ENCODE assay signal across 21 mouse cellular contexts in the genomic region with DNA sequence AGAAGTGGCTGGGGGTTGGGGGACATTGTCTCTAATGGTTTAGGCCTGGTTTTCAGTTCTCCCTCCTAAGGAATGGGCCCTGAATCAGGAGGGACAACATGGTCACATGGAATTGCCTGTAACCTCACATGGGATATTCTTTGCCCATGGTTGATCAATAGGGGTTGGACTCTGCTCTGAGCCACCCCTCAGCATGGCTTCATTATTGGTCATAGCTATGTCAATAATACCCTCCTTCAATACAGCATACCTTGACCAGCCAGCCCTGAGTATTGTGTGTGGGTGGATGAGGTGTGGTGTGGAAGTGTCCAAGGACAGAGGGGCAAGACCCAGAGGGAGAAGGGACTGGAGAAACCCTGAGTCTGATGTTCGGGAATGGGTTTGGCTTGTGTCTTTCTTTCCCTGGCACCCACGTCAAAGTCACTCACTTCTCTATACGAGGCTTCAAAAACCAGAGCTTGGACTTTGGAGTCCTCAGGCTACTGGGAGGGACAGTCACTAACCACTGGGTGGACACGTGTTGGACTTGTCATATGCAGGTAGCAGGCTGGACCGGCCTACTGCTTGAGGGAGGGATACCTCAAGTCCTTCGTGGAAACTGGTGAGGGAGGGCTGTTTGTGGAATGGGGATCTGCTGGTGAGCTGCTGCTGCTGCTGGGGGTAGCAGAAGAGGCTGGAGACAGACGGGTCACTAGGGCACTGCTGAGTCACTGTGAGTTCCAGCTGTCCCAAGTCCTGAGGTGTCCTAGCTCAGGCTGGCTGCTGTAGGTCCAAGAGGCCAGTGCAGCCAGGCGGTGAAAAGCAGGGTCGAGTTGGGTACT. TPM values are rescaled to one million over a fixed set of nuclear protein-coding genes. Genes with fewer than 3 reads are reported as not detected.
DNase-seq lines count a peak whose midpoint lies in the region; ATAC-seq and TF ChIP-seq lines count a peak whose summit lies in the region.
"Had no signal": no experiment of that assay in that cellular context is flagged by ENCODE, and none has a peak within 500 bp of the region (broad histone marks: within the 10 kb centered on the region; RNA-seq: fewer than 3 reads in every experiment).

No protein-coding gene starts in this region.

- no peak overlapping the region for H3K27ac ChIP-seq in hindbrain, embryonic 11.5 days (ENCODE audit: low read depth, low read length)
- no peak overlapping the region for H3K27ac ChIP-seq in hindbrain, embryonic 12.5 days
- H3K27ac ChIP-seq in MEL (ENCODE audit: control insufficient read depth, low read depth, low read length) = no peak overlapping the region
- H3K27ac ChIP-seq in kidney, adult 2 months (ENCODE audit: insufficient read depth, low read depth, low read length) = no peak overlapping the region
- H3K27ac ChIP-seq in liver, embryonic 13.5 days = no peak overlapping the region
- H3K27ac ChIP-seq: forebrain, embryonic 12.5 days; limb, embryonic 12.5 days; neural tube, embryonic 12.5 days had no signal

- peaks cover 10% of the 10 kb centered on the region for H3K4me1 ChIP-seq in hindbrain, embryonic 11.5 days (replicated peaks; ENCODE audit: control insufficient read depth, insufficient read depth, low read length)
- peaks cover 22% of the 10 kb centered on the region for H3K4me1 ChIP-seq in hindbrain, embryonic 12.5 days
- 0 out of 4 replicates have a peak, but pooled peaks cover 0 to 5% of the 10 kb centered on the region in 2 experiments for H3K4me1 ChIP-seq in MEL (ENCODE audit: control insufficient read depth in 1 of 2, insufficient read depth in 2 of 2, low read length in 2 of 2)
- H3K4me1 ChIP-seq in kidney, adult 2 months (ENCODE audit: control insufficient read depth, insufficient read depth, low read length) = peaks cover 3% of the 10 kb centered on the region; the same call in 1 of the 2 replicates
- peaks cover 24% of the 10 kb centered on the region for H3K4me1 ChIP-seq in liver, embryonic 13.5 days (replicated peaks)

- TF ChIP-seq POLR2A in MEL (IDR thresholded peaks at IDR 0.05; ENCODE audit: control insufficient read depth in 1 of 2, insufficient read depth in 1 of 2, low read depth in 1 of 2, low read length in 2 of 2, poor library complexity in 1 of 2) = no peak
- TF ChIP-seq POLR2A in kidney, adult 2 months (IDR thresholded peaks at IDR 0.05; ENCODE audit: low read depth, low read length) = no peak

- intact Hi-C loops in left cerebral cortex, postnatal 14 days (cut with DNase I) = no loop called here

- H3K79me2 ChIP-seq in MEL (ENCODE audit: control insufficient read depth, insufficient read depth, low read length, poor library complexity) = no peaks in the 10 kb centered on the region

- peaks cover 36% of the 10 kb centered on the region for H3K27me3 ChIP-seq in hindbrain, embryonic 11.5 days (ENCODE audit: control insufficient read depth, insufficient read depth, low read length)
- H3K27me3 ChIP-seq in hindbrain, embryonic 12.5 days = peaks cover 37% of the 10 kb centered on the region
- peaks cover 17 to 23% of the 10 kb centered on the region in 2 experiments for H3K27me3 ChIP-seq in MEL (ENCODE audit: control insufficient read depth in 1 of 2, insufficient read depth in 2 of 2, low read length in 2 of 2)
- no peaks in the 10 kb centered on the region for H3K27me3 ChIP-seq in kidney, adult 2 months (replicated peaks; ENCODE audit: control insufficient read depth, insufficient read depth, low read length)
- peaks cover 70% of the 10 kb centered on the region for H3K27me3 ChIP-seq in liver, embryonic 13.5 days

- no peak for DNase-seq in hindbrain, embryonic 11.5 days (ENCODE audit: low spot score)
- peak; percentile 5 for DNase-seq in MEL (ENCODE audit: low read depth, low spot score)
- peak; percentile 82 for DNase-seq in kidney, adult 2 months
- DNase-seq in liver, embryonic 13.5 days = no peak
- no peak for DNase-seq in thymus, postnatal 25 days
- no peak for DNase-seq in ovary, adult 18-20 months (ENCODE audit: low spot score)
- no peak for DNase-seq in left cerebral cortex, postnatal 14 days (ENCODE audit: low spot score in 2 of 2)
- DNase-seq: adrenal gland, postnatal 25 days; cerebellum, postnatal 14 days; heart, postnatal 14 days; lung, postnatal 10 days; midbrain, embryonic 14.5 days had no signal

- no peaks in the 10 kb centered on the region for H3K9me3 ChIP-seq in hindbrain, embryonic 11.5 days (ENCODE audit: control insufficient read depth, low read length)
- H3K9me3 ChIP-seq in hindbrain, embryonic 12.5 days (replicated peaks) = no peaks in the 10 kb centered on the region
- H3K9me3 ChIP-seq in MEL (replicated peaks; ENCODE audit: insufficient read depth, low read length) = no peaks in the 10 kb centered on the region
- no peaks in the 10 kb centered on the region for H3K9me3 ChIP-seq in liver, embryonic 13.5 days (replicated peaks)
- H3K9me3 ChIP-seq: forebrain, embryonic 12.5 days; G1E; limb, embryonic 12.5 days; neural tube, embryonic 12.5 days had no signal

- 0 out of 2 replicates have a peak, but pooled peaks have one; percentile 7 for ATAC-seq in hindbrain, embryonic 11.5 days (ENCODE audit: low FRiP score)
- no peak for ATAC-seq in hindbrain, embryonic 12.5 days (ENCODE audit: low FRiP score)
- ATAC-seq in liver, embryonic 13.5 days (ENCODE audit: low read depth) = peak; percentile 55

- no peaks in the 10 kb centered on the region for H3K36me3 ChIP-seq in hindbrain, embryonic 11.5 days (ENCODE audit: control insufficient read depth, insufficient read depth, low read length)
- no peaks in the 10 kb centered on the region for H3K36me3 ChIP-seq in hindbrain, embryonic 12.5 days
- 0 out of 4 replicates have a peak, but pooled peaks cover 0 to 2% of the 10 kb centered on the region in 2 experiments for H3K36me3 ChIP-seq in MEL (ENCODE audit: control insufficient read depth in 1 of 2, insufficient read depth in 2 of 2, low read length in 2 of 2)
- no peaks in the 10 kb centered on the region for H3K36me3 ChIP-seq in kidney, adult 2 months (ENCODE audit: control insufficient read depth, insufficient read depth, low read length)
- H3K36me3 ChIP-seq in liver, embryonic 13.5 days = no peaks in the 10 kb centered on the region
- H3K36me3 ChIP-seq: forebrain, embryonic 12.5 days; G1E; limb, embryonic 12.5 days; neural tube, embryonic 12.5 days had no signal

- no peak for TF ChIP-seq RAD21 in MEL (IDR thresholded peaks at IDR 0.05; ENCODE audit: low read depth, low read length)

- H3K4me2 ChIP-seq in hindbrain, embryonic 11.5 days (replicated peaks; ENCODE audit: low read depth, low read length) = no peak overlapping the region
- H3K4me2 ChIP-seq in hindbrain, embryonic 12.5 days (replicated peaks) = no peak overlapping the region
- H3K4me2 ChIP-seq in liver, embryonic 13.5 days = no peak overlapping the region

- no peak overlapping the region for H3K4me3 ChIP-seq in hindbrain, embryonic 11.5 days (ENCODE audit: low read depth, low read length)
- no peak overlapping the region for H3K4me3 ChIP-seq in hindbrain, embryonic 12.5 days
- no peak overlapping the region for H3K4me3 ChIP-seq in MEL (ENCODE audit: control insufficient read depth in 1 of 2, insufficient read depth in 1 of 2, low read depth in 2 of 2, low read length in 2 of 2)
- no peak overlapping the region for H3K4me3 ChIP-seq in kidney, adult 2 months (ENCODE audit: insufficient read depth, low read depth, low read length)
- H3K4me3 ChIP-seq in liver, embryonic 13.5 days (replicated peaks) = no peak overlapping the region

- no peak for TF ChIP-seq EP300 in MEL (IDR thresholded peaks at IDR 0.05; ENCODE audit: low read depth in 1 of 2, low read length in 2 of 2)

- no peak overlapping the region for H3K9ac ChIP-seq in hindbrain, embryonic 11.5 days (ENCODE audit: low read depth, low read length)
- no peak overlapping the region for H3K9ac ChIP-seq in hindbrain, embryonic 12.5 days
- H3K9ac ChIP-seq in MEL (ENCODE audit: control insufficient read depth, low read depth, low read length, poor library complexity, severe bottlenecking) = no peak overlapping the region
- H3K9ac ChIP-seq in liver, embryonic 13.5 days = no peak overlapping the region
- H3K9ac ChIP-seq: neural tube, embryonic 12.5 days had no signal

- 58% methylated on average over 9 of the region's 9 CpGs for WGBS in hindbrain, embryonic 11.5 days
- 59% methylated on average over 9 of the region's 9 CpGs for WGBS in hindbrain, embryonic 12.5 days
- WGBS in kidney, adult 2 months = 51% methylated on average over 9 of the region's 9 CpGs
- WGBS in liver, embryonic 13.5 days (ENCODE audit: insufficient replicate concordance) = 52% methylated on average over 9 of the region's 9 CpGs

- TF ChIP-seq CTCF in MEL (IDR thresholded peaks at IDR 0.05 in 2 of 3, conservative IDR thresholded peaks at IDR 0.05 in 1 of 3; ENCODE audit: control insufficient read depth in 1 of 3, insufficient read depth in 1 of 3, low read depth in 2 of 3, low read length in 3 of 3, poor library complexity in 1 of 3, severe bottlenecking in 1 of 3) = no peak
- TF ChIP-seq CTCF in kidney, adult 2 months (conservative IDR thresholded peaks at IDR 0.05; ENCODE audit: insufficient read depth, insufficient read length, low read depth, low read length) = no peak

RNA-seq across cellular contexts. Expression of a gene that starts 4.7 kb away (rescaled TPM):
- polyA plus RNA-seq in hindbrain, embryonic 11.5 days (2014; fragmentation: Nextera tagmentation; extraction: Ambion mirVana) = 0.84 and 1.2 TPM in 2 replicates
- 1.4 and 2.6 TPM in 2 replicates for polyA plus RNA-seq in hindbrain, embryonic 12.5 days (2016; fragmentation: Nextera tagmentation; extraction: Ambion mirVana)
- 0.27 TPM in 1 of 2 replicates, not detected in the other for total RNA-seq in MEL (2012; rRNA removed)
- 100 to 1,000 TPM in 1 of 2 experiments, not detected in 1; 326 TPM for polyA plus RNA-seq in MEL (2012; ENCODE audit: insufficient read depth in 1 of 2, insufficient read length in 2 of 2, low read depth in 1 of 2, low replicate concordance in 2 of 2, missing spikeins in 1 of 2)
- polyA plus RNA-seq in kidney, adult 2 months (2012; rRNA removed) = 0.09 and 0.22 TPM in 2 replicates
- 1.1 and 1.5 TPM in 2 replicates for polyA plus RNA-seq in liver, embryonic 13.5 days (2015; fragmentation: Nextera tagmentation; extraction: Ambion mirVana)
- total RNA-seq in left cerebral cortex, postnatal 14 days (2021) = under 1 TPM; 0.42 to 0.66 TPM
- total RNA-seq: adrenal gland, postnatal 25 days; gastrocnemius, adult 18-20 months; heart, adult 8-10 months; heart, postnatal 14 days had no signal
- polyA plus RNA-seq: embryonic facial prominence, embryonic 11.5 days; G1E had no signal

RNA-seq across cellular contexts. Expression of a gene that starts 5.5 kb away (rescaled TPM):
- 8.0 and 9.8 TPM in 2 replicates for polyA plus RNA-seq in hindbrain, embryonic 11.5 days (2014; fragmentation: Nextera tagmentation; extraction: Ambion mirVana)
- polyA plus RNA-seq in hindbrain, embryonic 12.5 days (2016; fragmentation: Nextera tagmentation; extraction: Ambion mirVana) = 12.5 and 12.9 TPM in 2 replicates
- total RNA-seq in MEL (2012; rRNA removed) = not detected in 2 replicates
- polyA plus RNA-seq in MEL (2012; ENCODE audit: insufficient read depth in 1 of 2, insufficient read length in 2 of 2, low read depth in 1 of 2, low replicate concordance in 2 of 2, missing spikeins in 1 of 2) = not detected
- 77.9 and 139 TPM in 2 replicates for polyA plus RNA-seq in kidney, adult 2 months (2012; rRNA removed)
- polyA plus RNA-seq in liver, embryonic 13.5 days (2015; fragmentation: Nextera tagmentation; extraction: Ambion mirVana) = 5.4 and 5.9 TPM in 2 replicates
- 10 to 100 TPM; 79.5 to 87.1 TPM for total RNA-seq in left cerebral cortex, postnatal 14 days (2021)
- polyA plus RNA-seq: G1E; inflammation-experienced regulatory T-cells, adult 6 months had no signal

RNA-seq across cellular contexts. Expression of a gene that starts 35.5 kb away (rescaled TPM):
- polyA plus RNA-seq in hindbrain, embryonic 11.5 days (2014; fragmentation: Nextera tagmentation; extraction: Ambion mirVana) = 10.7 and 12.0 TPM in 2 replicates
- polyA plus RNA-seq in hindbrain, embryonic 12.5 days (2016; fragmentation: Nextera tagmentation; extraction: Ambion mirVana) = 26.8 and 28.3 TPM in 2 replicates
- total RNA-seq in MEL (2012; rRNA removed) = not detected in 2 replicates
- polyA plus RNA-seq in MEL (2012; ENCODE audit: insufficient read depth in 1 of 2, insufficient read length in 2 of 2, low read depth in 1 of 2, low replicate concordance in 2 of 2, missing spikeins in 1 of 2) = not detected
- 39.1 and 45.5 TPM in 2 replicates for polyA plus RNA-seq in kidney, adult 2 months (2012; rRNA removed)
- 0.93 and 1.0 TPM in 2 replicates for polyA plus RNA-seq in liver, embryonic 13.5 days (2015; fragmentation: Nextera tagmentation; extraction: Ambion mirVana)
- 10 to 100 TPM; 11.7 to 16.2 TPM for total RNA-seq in left cerebral cortex, postnatal 14 days (2021)
- polyA plus RNA-seq: inflammation-experienced regulatory T-cells, adult 6 months had no signal

RNA-seq across cellular contexts. Expression of a gene that starts 39.7 kb away (rescaled TPM):
- polyA plus RNA-seq in hindbrain, embryonic 11.5 days (2014; fragmentation: Nextera tagmentation; extraction: Ambion mirVana) = 529 and 534 TPM in 2 replicates
- 516 and 531 TPM in 2 replicates for polyA plus RNA-seq in hindbrain, embryonic 12.5 days (2016; fragmentation: Nextera tagmentation; extraction: Ambion mirVana)
- total RNA-seq in MEL (2012; rRNA removed) = 129 and 131 TPM in 2 replicates
- 100 to 1,000 TPM; 137 to 335 TPM for polyA plus RNA-seq in MEL (2012; ENCODE audit: insufficient read depth in 1 of 2, insufficient read length in 2 of 2, low read depth in 1 of 2, low replicate concordance in 2 of 2, missing spikeins in 1 of 2)
- 356 and 366 TPM in 2 replicates for polyA plus RNA-seq in kidney, adult 2 months (2012; rRNA removed)
- polyA plus RNA-seq in liver, embryonic 13.5 days (2015; fragmentation: Nextera tagmentation; extraction: Ambion mirVana) = 144 and 163 TPM in 2 replicates
- 100 to 1,000 TPM; 205 to 220 TPM for total RNA-seq in left cerebral cortex, postnatal 14 days (2021)

Comparison
In these comparisons a context has a peak if more than half of its experiments do, and no peak if none do; other contexts are left out.
1. DNase-seq: peak in MEL (single experiment) and kidney, adult 2 months (single experiment); none in hindbrain, embryonic 11.5 days (single experiment), liver, embryonic 13.5 days (single experiment), thymus, postnatal 25 days (single experiment), ovary, adult 18-20 months (single experiment) and left cerebral cortex, postnatal 14 days (0 of 2).